Mouse (Mus musculus): ENCODE results near the gene Cpt1b. TPM values are rescaled to one million over a fixed set of nuclear protein-coding genes. Genes with fewer than 3 reads are reported as not detected.

Gene Cpt1b
- polyA plus RNA-seq, 1 experiment, result 76.6 TPM

GRCm38 (mm10) chr15:89374340-89374739 lies 51.3 kb downstream of the Cpt1b start:
- WGBS, result 71% methylated on average over 9 of the region's 9 CpGs
- Histone ChIP-seq H3K4me1 (replicated peaks; ENCODE audit: control insufficient read depth, insufficient read depth, low read length) (peaks cover 29% of the 10 kb centered on the region), H3K27me3 (ENCODE audit: control insufficient read depth, insufficient read depth, low read length) (no peaks in the 10 kb centered on the region), H3K36me3 (ENCODE audit: control insufficient read depth, insufficient read depth, low read length) (peaks cover 21% of the 10 kb centered on the region), H3K4me3 (ENCODE audit: control insufficient read depth, insufficient read depth, low read length) (peak overlapping the region; percentile 87), H3K27ac (ENCODE audit: control insufficient read depth, insufficient read depth, low read length) (no peak overlapping the region)
- no peak for TF ChIP-seq CTCF (IDR thresholded peaks at IDR 0.05; ENCODE audit: borderline replicate concordance, control insufficient read depth, extremely low read depth, insufficient read depth, low read length, poor library complexity)
- TF ChIP-seq POLR2A (IDR thresholded peaks at IDR 0.05; ENCODE audit: control insufficient read depth, extremely low read depth, insufficient read depth, low read length, poor library complexity), result no peak
- DNase-seq, result no peak

GRCm38 (mm10) chr15:89373762-89374248 lies 51.9 kb downstream of the Cpt1b start, which contains the start of gene Sco2:
Gene Sco2 (minus strand): TSS chr15:89373846.
- whole genome bisulfite sequencing, result under 1% methylated on average over 42 of the region's 42 CpGs
- Histone ChIP-seq H3K36me3 (ENCODE audit: control insufficient read depth, insufficient read depth, low read length) (peaks cover 26% of the 10 kb centered on the region), H3K4me3 (ENCODE audit: control insufficient read depth, insufficient read depth, low read length) (peak within 1 kb of the TSS; percentile 87), H3K4me1 (replicated peaks; ENCODE audit: control insufficient read depth, insufficient read depth, low read length) (peaks cover 25% of the 10 kb centered on the region), H3K27ac (ENCODE audit: control insufficient read depth, insufficient read depth, low read length) (peak within 1 kb of the TSS; percentile 55), H3K27me3 (ENCODE audit: control insufficient read depth, insufficient read depth, low read length) (no peaks in the 10 kb centered on the region)
- TF ChIP-seq POLR2A (IDR thresholded peaks at IDR 0.05; ENCODE audit: control insufficient read depth, extremely low read depth, insufficient read depth, low read length, poor library complexity) (no peak), CTCF (IDR thresholded peaks at IDR 0.05; ENCODE audit: borderline replicate concordance, control insufficient read depth, extremely low read depth, insufficient read depth, low read length, poor library complexity) (peak; percentile 96)
- peak; percentile 92 for DNase-seq

GRCm38 (mm10) chr15:89373027-89373761 lies 52.5 kb downstream of the Cpt1b start:
- H3K27me3 ChIP-seq (ENCODE audit: control insufficient read depth, insufficient read depth, low read length), result no peaks in the 10 kb centered on the region
- peaks cover 33% of the 10 kb centered on the region for H3K36me3 ChIP-seq (ENCODE audit: control insufficient read depth, insufficient read depth, low read length)
- peak overlapping the region; percentile 55 for H3K27ac ChIP-seq (ENCODE audit: control insufficient read depth, insufficient read depth, low read length)
- H3K4me3 ChIP-seq (ENCODE audit: control insufficient read depth, insufficient read depth, low read length), result peak overlapping the region; percentile 87
- no peak for TF ChIP-seq POLR2A (IDR thresholded peaks at IDR 0.05; ENCODE audit: control insufficient read depth, extremely low read depth, insufficient read depth, low read length, poor library complexity)
- peak; percentile 81; the same call in 1 of the 2 replicates for TF ChIP-seq CTCF (IDR thresholded peaks at IDR 0.05; ENCODE audit: borderline replicate concordance, control insufficient read depth, extremely low read depth, insufficient read depth, low read length, poor library complexity)
- peaks cover 18% of the 10 kb centered on the region for H3K4me1 ChIP-seq (replicated peaks; ENCODE audit: control insufficient read depth, insufficient read depth, low read length)
- WGBS, result 1% methylated on average over 35 of the region's 35 CpGs
- DNase-seq, result peak; percentile 88

GRCm38 (mm10) chr15:89372536-89372935 lies 53.1 kb downstream of the Cpt1b start:
- no peaks in the 10 kb centered on the region for H3K27me3 ChIP-seq (ENCODE audit: control insufficient read depth, insufficient read depth, low read length)
- 95% methylated on average over 7 of the region's 7 CpGs for WGBS
- H3K4me3 ChIP-seq (ENCODE audit: control insufficient read depth, insufficient read depth, low read length), result no peak overlapping the region
- peaks cover 39% of the 10 kb centered on the region for H3K36me3 ChIP-seq (ENCODE audit: control insufficient read depth, insufficient read depth, low read length)
- H3K27ac ChIP-seq (ENCODE audit: control insufficient read depth, insufficient read depth, low read length), result no peak overlapping the region
- peaks cover 13% of the 10 kb centered on the region for H3K4me1 ChIP-seq (replicated peaks; ENCODE audit: control insufficient read depth, insufficient read depth, low read length)
- TF ChIP-seq CTCF (IDR thresholded peaks at IDR 0.05; ENCODE audit: borderline replicate concordance, control insufficient read depth, extremely low read depth, insufficient read depth, low read length, poor library complexity), result no peak
- TF ChIP-seq POLR2A (IDR thresholded peaks at IDR 0.05; ENCODE audit: control insufficient read depth, extremely low read depth, insufficient read depth, low read length, poor library complexity), result no peak
- no peak for DNase-seq

- TF ChIP-seq CTCF (IDR thresholded peaks at IDR 0.05; ENCODE audit: borderline replicate concordance, control insufficient read depth, extremely low read depth, insufficient read depth, low read length, poor library complexity) (no peak), POLR2A (IDR thresholded peaks at IDR 0.05; ENCODE audit: control insufficient read depth, extremely low read depth, insufficient read depth, low read length, poor library complexity) (no peak)
- H3K4me3 ChIP-seq (ENCODE audit: control insufficient read depth, insufficient read depth, low read length), result no peak overlapping the region
- peaks cover 44% of the 10 kb centered on the region for H3K36me3 ChIP-seq (ENCODE audit: control insufficient read depth, insufficient read depth, low read length)
- WGBS, result 83% methylated on average over 13 of the region's 13 CpGs
- DNase-seq, result no peak
- peaks cover 8% of the 10 kb centered on the region for H3K4me1 ChIP-seq (replicated peaks; ENCODE audit: control insufficient read depth, insufficient read depth, low read length)
- no peaks in the 10 kb centered on the region for H3K27me3 ChIP-seq (ENCODE audit: control insufficient read depth, insufficient read depth, low read length)
- H3K27ac ChIP-seq (ENCODE audit: control insufficient read depth, insufficient read depth, low read length), result no peak overlapping the region
Measured at GRCm38 (mm10) chr15:89372068-89372467, 53.6 kb downstream of the Cpt1b start.

Other genes starting within 250 kb of the Cpt1b start
- 42.8 and 54.6 TPM in 2 replicates for gene Plxnb2, start 245.1 kb downstream of the Cpt1b start, polyA plus RNA-seq (2012; rRNA removed)
- gene Dennd6b, start 229.4 kb downstream of the Cpt1b start, polyA plus RNA-seq (2012; rRNA removed), result 42.3 and 50.1 TPM in 2 replicates
- 299 and 592 TPM in 2 replicates for gene Ppp6r2, start 214.3 kb downstream of the Cpt1b start, polyA plus RNA-seq (2012; rRNA removed)
- gene Sbf1, start 110.6 kb downstream of the Cpt1b start, polyA plus RNA-seq (2012; rRNA removed), result 899 TPM in 2 replicates
- 4.4 and 5.3 TPM in 2 replicates for gene Adm2, start 103.1 kb downstream of the Cpt1b start, polyA plus RNA-seq (2012; rRNA removed)
- 0.82 and 2.7 TPM in 2 replicates for gene Miox, start 91.5 kb downstream of the Cpt1b start, polyA plus RNA-seq (2012; rRNA removed)
- gene Lmf2, start 70.2 kb downstream of the Cpt1b start, polyA plus RNA-seq (2012; rRNA removed), result 129 and 146 TPM in 2 replicates
- gene Ncaph2, start 70.1 kb downstream of the Cpt1b start, polyA plus RNA-seq (2012; rRNA removed), result 351 and 370 TPM in 2 replicates
- gene Sco2, start 52.0 kb downstream of the Cpt1b start, polyA plus RNA-seq (2012; rRNA removed), result 37.4 and 43.3 TPM in 2 replicates
- gene Tymp, start 48.8 kb downstream of the Cpt1b start, polyA plus RNA-seq (2012; rRNA removed), result 5.9 and 7.8 TPM in 2 replicates
- 21.1 and 21.9 TPM in 2 replicates for gene Odf3b, start 46.6 kb downstream of the Cpt1b start, polyA plus RNA-seq (2012; rRNA removed)
- 0.08 and 0.13 TPM in 2 replicates for gene Klhdc7b, start 40.9 kb downstream of the Cpt1b start, polyA plus RNA-seq (2012; rRNA removed)
- not detected in 2 replicates for gene Syce3, start 15.4 kb downstream of the Cpt1b start, polyA plus RNA-seq (2012; rRNA removed)
- 1.8 and 2.2 TPM in 2 replicates for gene C730034F03Rik, start 3.7 kb upstream of the Cpt1b start, polyA plus RNA-seq (2012; rRNA removed)
- 3.2 TPM in 2 replicates for gene Gm44502, start 3.8 kb upstream of the Cpt1b start, polyA plus RNA-seq (2012; rRNA removed)
- gene Chkb, start 4.0 kb upstream of the Cpt1b start, polyA plus RNA-seq (2012; rRNA removed), result 92.0 and 99.8 TPM in 2 replicates
- 0.11 and 0.13 TPM in 2 replicates for gene Mapk8ip2, start 28.1 kb upstream of the Cpt1b start, polyA plus RNA-seq (2012; rRNA removed)
- gene Arsa, start 51.6 kb upstream of the Cpt1b start, polyA plus RNA-seq (2012; rRNA removed), result 37.9 and 43.0 TPM in 2 replicates
- 6.8 and 8.2 TPM in 2 replicates for gene Shank3, start 73.8 kb upstream of the Cpt1b start, polyA plus RNA-seq (2012; rRNA removed)
- gene Acr, start 142.5 kb upstream of the Cpt1b start, polyA plus RNA-seq (2012; rRNA removed), result 0.15 and 0.16 TPM in 2 replicates
- gene Rabl2, start 166.1 kb upstream of the Cpt1b start, polyA plus RNA-seq (2012; rRNA removed), result 9.6 and 10.2 TPM in 2 replicates

Data from thymus, adult 2 months (tissue).